Mouse (Mus musculus) cortical plate, adult 2 months (tissue): ENCODE measurements at regions not wholly inside any gene's neighbourhood (a gene's known extent, or its start where the extent isn't known, plus 50 kb on each side); places are given as distances from the start of the nearest gene placed in this dataset.
A peak's percentile ranks its signal among the peaks of the same experiment; 100 is the strongest.

Experiments used
- H3K27ac ChIP-seq: fragments of 200-500 bp; 2 replicates; pipeline ENCODE4 v1.5.1; 2012; ENCODE audit warnings: low read length, control low read depth, inconsistent platforms; ENCODE audit not compliant: insufficient read depth
- H3K4me1 ChIP-seq: fragments of 200-500 bp; 2 replicates; pipeline ENCODE4 v1.6.1; 2011; ENCODE audit warnings: low read length; ENCODE audit not compliant: control insufficient read depth, insufficient read depth
- H3K4me3 ChIP-seq: fragments of 200-500 bp; 2 replicates; pipeline ENCODE4 v1.5.1; 2011; ENCODE audit warnings: mild to moderate bottlenecking, low read length, control low read depth; ENCODE audit not compliant: insufficient read depth
- CTCF ChIP-seq: fragments of 200-500 bp; IDR thresholded peaks from 2 replicates; pipeline ENCODE4 v1.5.1; 2011; ENCODE audit warnings: mild to moderate bottlenecking, control low read depth, low read length; ENCODE audit not compliant: insufficient read depth; ENCODE audit errors: extremely low read depth
- POLR2A ChIP-seq: fragments of 200-500 bp; IDR thresholded peaks from 2 replicates; pipeline ENCODE4 v1.6.1; 2011; ENCODE audit warnings: mild to moderate bottlenecking, low read length, control low read depth; ENCODE audit not compliant: insufficient read depth; ENCODE audit errors: extremely low read depth

- H3K4me3 ChIP-seq: no peak overlapping the region
- peaks cover 2% of the 10 kb centered on the region; the same call in 1 of the 2 replicates for H3K4me1 ChIP-seq
- no peak overlapping the region for H3K27ac ChIP-seq
- no peak for TF ChIP-seq CTCF
- TF ChIP-seq POLR2A: no peak
Observed at GRCm38 (mm10) chr6:135433753-135434152, 71.4 kb downstream of the Emp1 start.

DNA sequence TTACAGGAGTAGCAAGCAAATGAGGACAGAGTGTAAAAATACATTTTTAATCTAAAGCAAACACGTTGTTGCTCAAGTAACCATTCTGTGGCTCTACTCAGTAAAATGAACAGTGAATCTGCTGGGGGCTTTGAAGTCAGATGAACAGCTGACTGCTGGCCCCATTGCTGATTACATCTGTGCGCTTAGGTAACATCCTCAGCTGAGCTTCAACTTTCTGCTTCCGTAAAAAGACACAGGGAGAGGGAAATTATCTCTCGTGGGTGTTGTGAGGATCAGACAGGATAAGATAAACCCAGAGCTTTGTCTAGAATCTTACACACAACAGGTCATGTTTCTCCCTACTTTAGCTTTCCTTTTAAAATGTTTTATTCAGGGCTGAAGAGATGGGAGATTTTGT lies 74.0 kb downstream of the Emp1 start:
- TF ChIP-seq CTCF: no peak
- no peak for TF ChIP-seq POLR2A
- H3K27ac ChIP-seq: no peak overlapping the region
- H3K4me1 ChIP-seq: peaks cover 4% of the 10 kb centered on the region
- H3K4me3 ChIP-seq: no peak overlapping the region

- peaks cover 4% of the 10 kb centered on the region for H3K4me1 ChIP-seq
- H3K4me3 ChIP-seq: no peak overlapping the region
- H3K27ac ChIP-seq: no peak overlapping the region
- TF ChIP-seq POLR2A (no peak), CTCF (no peak)
Observed at GRCm38 (mm10) chr6:135438271-135438670, 75.9 kb downstream of the Emp1 start.

GRCm38 (mm10) chr6:135441126-135441871 lies 79.0 kb downstream of the Emp1 start:
- Histone ChIP-seq H3K27ac (peak overlapping the region; percentile 43; the same call in 1 of the 2 replicates), H3K4me3 (no peak overlapping the region), H3K4me1 (peaks cover 4% of the 10 kb centered on the region)
- TF ChIP-seq POLR2A (no peak), CTCF (no peak)

GRCm38 (mm10) chr6:135444661-135445060 lies 82.3 kb downstream of the Emp1 start:
- H3K4me3 ChIP-seq: no peak overlapping the region; the same call in 1 of the 2 replicates
- TF ChIP-seq POLR2A (no peak), CTCF (peak; percentile 85)
- H3K27ac ChIP-seq: peak overlapping the region; percentile 60
- H3K4me1 ChIP-seq: peaks cover 2% of the 10 kb centered on the region; the same call in 1 of the 2 replicates

- no peak for TF ChIP-seq CTCF
- no peak for TF ChIP-seq POLR2A
- Histone ChIP-seq H3K4me3 (no peak overlapping the region), H3K4me1 (peaks cover 2% of the 10 kb centered on the region; the same call in 1 of the 2 replicates), H3K27ac (peak overlapping the region; percentile 60)
Observed at GRCm38 (mm10) chr6:135445070-135445469, 82.7 kb downstream of the Emp1 start.

DNA sequence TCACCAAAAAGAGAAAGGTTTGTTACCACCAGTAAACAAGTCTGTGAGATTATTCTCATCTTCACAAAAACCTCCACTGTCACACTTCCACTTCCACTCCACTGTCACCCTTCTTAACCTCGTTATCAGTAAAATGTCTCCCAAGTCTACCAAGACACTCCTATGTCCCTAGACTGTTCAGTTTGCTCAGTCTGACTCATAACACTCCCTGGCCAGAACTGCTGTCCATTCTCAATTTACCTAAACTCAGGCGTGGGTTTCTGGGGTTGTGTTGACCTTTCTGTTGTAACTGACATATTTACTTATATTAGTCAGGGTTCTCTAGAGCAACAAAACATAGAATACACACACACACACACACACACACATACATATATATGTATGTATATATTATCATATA lies 85.5 kb downstream of the Emp1 start:
- H3K27ac ChIP-seq: no peak overlapping the region
- no peak overlapping the region for H3K4me3 ChIP-seq

GRCm38 (mm10) chr6:135449228-135449627 lies 86.9 kb downstream of the Emp1 start:
- H3K27ac ChIP-seq: no peak overlapping the region
- no peak overlapping the region for H3K4me3 ChIP-seq
- peaks cover 2% of the 10 kb centered on the region; the same call in 1 of the 2 replicates for H3K4me1 ChIP-seq
- TF ChIP-seq POLR2A (no peak), CTCF (no peak)

More for the DNA sequence above, 85.5 kb downstream of the Emp1 start:
- H3K4me1 ChIP-seq: peaks cover 2% of the 10 kb centered on the region; the same call in 1 of the 2 replicates
- no peak for TF ChIP-seq POLR2A

DNA sequence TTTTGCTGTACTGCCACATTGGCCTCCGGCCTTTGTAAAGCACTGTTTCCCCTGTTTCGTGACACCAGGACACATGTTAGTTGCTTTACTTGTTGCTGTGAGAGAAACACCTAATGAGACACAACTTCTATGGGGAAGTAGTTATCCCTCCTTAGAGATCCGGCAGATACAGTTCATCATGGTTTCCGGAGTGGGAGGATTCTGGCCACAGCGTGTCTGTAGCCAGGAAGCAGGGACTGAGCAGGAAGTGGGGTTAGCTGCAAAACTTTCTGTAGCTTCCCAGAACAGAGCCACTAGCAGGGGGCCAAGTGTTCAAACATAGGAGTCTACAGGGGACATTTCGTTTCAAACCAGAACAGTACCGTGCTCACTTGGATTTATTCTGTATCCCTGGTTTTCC lies 88.2 kb downstream of the Emp1 start:
- H3K27ac ChIP-seq: no peak overlapping the region

GRCm38 (mm10) chr6:135451165-135451797 lies 88.9 kb downstream of the Emp1 start:
- Histone ChIP-seq H3K4me3 (no peak overlapping the region), H3K4me1 (peaks cover 2% of the 10 kb centered on the region; the same call in 1 of the 2 replicates), H3K27ac (peak overlapping the region; percentile 84)
- TF ChIP-seq POLR2A: no peak
- no peak for TF ChIP-seq CTCF

More for the DNA sequence above, 88.2 kb downstream of the Emp1 start:
- peaks cover 2% of the 10 kb centered on the region; the same call in 1 of the 2 replicates for H3K4me1 ChIP-seq
- no peak overlapping the region for H3K4me3 ChIP-seq
- no peak for TF ChIP-seq CTCF
- no peak for TF ChIP-seq POLR2A
